Mouse (Mus musculus) forebrain, embryonic 10.5 days (tissue): ENCODE results near the gene Zfp658. TPM values are rescaled to one million over a fixed set of nuclear protein-coding genes. Genes with fewer than 3 reads are reported as not detected.

ENCODE experiments used
- DNase-seq: peaks from one replicate; pipeline ENCODE4 v3.0.0-alpha.2; 2017; ENCODE audit warnings: low spot score; ENCODE audit errors: extremely low spot score
- H3K27ac ChIP-seq: fragments of 300-500 bp; sonication (generic); 2 replicates; pipeline ENCODE4 v1.5.1; 2016; ENCODE audit warnings: mild to moderate bottlenecking
- H3K27me3 ChIP-seq: fragments of 300-500 bp; sonication (generic); 2 replicates; pipeline ENCODE4 v1.6.1; 2016; ENCODE audit warnings: mild to moderate bottlenecking; ENCODE audit not compliant: poor library complexity, severe bottlenecking
- H3K36me3 ChIP-seq: fragments of 300-500 bp; sonication (generic); replicated peaks from 2 replicates; pipeline ENCODE4 v1.6.1; 2016; ENCODE audit warnings: mild to moderate bottlenecking, moderate library complexity
- H3K4me1 ChIP-seq: fragments of 300-500 bp; sonication (generic); 2 replicates; pipeline ENCODE4 v1.6.1; 2016
- H3K4me3 ChIP-seq: fragments of 300-500 bp; sonication (generic); 2 replicates; pipeline ENCODE4 v1.5.1; 2016; ENCODE audit warnings: mild to moderate bottlenecking, moderate library complexity
- H3K9me3 ChIP-seq: fragments of 300-500 bp; sonication (generic); 2 replicates; pipeline ENCODE4 v1.6.1; 2016; ENCODE audit warnings: mild to moderate bottlenecking, moderate library complexity
- WGBS: fragments of 180-500 bp; shearing (Covaris S2); methylation state at CpG from one replicate; pipeline ENCODE4 v1.1.7; 2016; 5-methylcytosine and 5-hydroxymethylcytosine counted together
- polyA plus RNA-seq: library from polyadenylated mRNA; unstranded; fragments of >200 nt; fragmentation: Nextera tagmentation; extraction: Ambion mirVana; gene quantifications from 2 replicates; pipeline ENCODE4 v1.2.1, GENCODE M21; 2016

Zfp658 gene
- polyA plus RNA-seq, result 4.8 and 5.1 TPM in 2 replicates

DNA sequence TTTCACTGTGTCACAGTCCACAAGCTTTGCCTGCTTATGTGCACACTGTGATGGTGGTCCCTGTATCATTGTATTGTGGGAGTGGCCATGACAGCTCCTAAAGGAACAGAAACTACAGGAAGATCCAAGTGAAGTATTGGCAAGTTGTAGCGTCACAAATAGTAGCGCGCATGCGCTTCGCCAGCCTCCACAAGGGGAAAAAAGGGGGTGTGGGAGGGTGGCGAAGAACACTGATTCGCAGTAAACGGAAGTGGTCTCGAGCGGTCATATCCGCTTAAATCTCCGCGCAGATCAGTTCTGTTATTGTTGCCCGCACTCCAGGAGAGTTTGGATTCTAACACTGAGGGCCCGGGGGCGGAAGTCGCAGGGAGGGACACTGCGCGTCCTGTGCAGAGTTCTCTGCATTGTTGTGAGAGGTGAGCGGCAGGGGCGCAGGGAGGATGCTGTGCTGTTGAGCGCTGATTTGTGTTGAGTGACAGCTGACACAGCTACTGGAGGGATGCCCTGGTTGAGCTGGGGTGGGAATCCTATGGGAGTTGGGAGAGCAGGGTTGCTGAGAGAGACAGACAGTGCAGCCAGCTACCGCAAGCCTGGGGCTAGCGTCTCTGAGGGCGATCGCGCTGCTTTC, at the start of gene Zfp658:
Zfp658 (plus strand) TSS at position 251 of the 628 bp plus-strand sequence.
- peak; percentile 85 for DNase-seq
- WGBS, result under 1% methylated on average over 27 of the region's 27 CpGs
- peak within 1 kb of the TSS; percentile 89 for H3K27ac ChIP-seq

DNA sequence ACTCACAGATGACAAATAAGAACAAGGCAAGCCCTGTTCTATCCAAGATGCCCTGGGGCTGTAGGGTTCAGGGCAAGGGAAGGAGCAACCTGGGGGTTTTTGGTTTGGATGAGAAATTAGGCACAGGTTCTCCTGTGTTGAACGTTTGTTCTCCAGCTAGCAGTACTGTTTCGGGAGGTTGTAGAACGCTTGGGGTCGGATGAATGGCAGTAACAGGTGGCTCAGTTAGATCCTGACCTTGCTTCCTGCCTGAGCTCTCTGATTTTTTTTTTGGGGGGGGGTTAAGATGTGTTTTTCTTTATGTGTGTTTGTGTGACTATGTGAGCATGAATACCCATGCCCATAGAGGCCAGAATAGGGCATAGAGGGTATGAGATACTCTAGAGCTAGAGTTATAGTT, 49.5 kb upstream of the Zfp658 start:
- H3K4me1 ChIP-seq, result no peaks in the 10 kb centered on the region
- no peaks in the 10 kb centered on the region for H3K27me3 ChIP-seq
- DNase-seq, result no peak
- no peaks in the 10 kb centered on the region for H3K36me3 ChIP-seq
- WGBS, result 86% methylated on average over 4 of the region's 4 CpGs
- H3K9me3 ChIP-seq, result no peaks in the 10 kb centered on the region
- H3K4me3 ChIP-seq, result no peak overlapping the region
- H3K27ac ChIP-seq, result no peak overlapping the region

More for the DNA sequence above, at the start of gene Zfp658:
- Histone ChIP-seq H3K4me3 (peak within 1 kb of the TSS; percentile 78), H3K4me1 (peaks cover 18% of the 10 kb centered on the region), H3K36me3 (peaks cover 19% of the 10 kb centered on the region), H3K27me3 (no peaks in the 10 kb centered on the region), H3K9me3 (no peaks in the 10 kb centered on the region)

DNA sequence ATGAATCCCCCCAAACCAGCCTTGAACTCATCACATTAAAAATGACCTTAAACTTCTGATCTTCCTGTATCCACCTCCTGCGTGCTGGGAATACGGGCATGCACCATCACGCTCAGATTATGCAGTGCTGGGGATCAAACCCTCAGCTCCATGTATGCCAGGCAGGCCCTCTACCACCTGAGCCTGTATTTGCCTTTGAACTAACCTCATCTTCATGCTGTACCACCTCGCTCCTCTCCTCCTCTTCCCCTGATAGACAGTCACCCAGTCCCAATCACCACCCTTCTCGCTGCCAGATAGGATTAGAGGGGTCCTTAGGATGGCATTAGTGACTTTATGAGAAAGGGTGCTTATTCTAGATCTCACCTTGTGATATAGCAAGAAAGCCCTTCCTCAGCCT, 47.0 kb upstream of the Zfp658 start:
- Histone ChIP-seq H3K27ac (no peak overlapping the region), H3K4me1 (no peaks in the 10 kb centered on the region), H3K36me3 (no peaks in the 10 kb centered on the region), H3K27me3 (no peaks in the 10 kb centered on the region), H3K4me3 (no peak overlapping the region), H3K9me3 (no peaks in the 10 kb centered on the region)
- WGBS, result 86% methylated on average over 5 of the region's 5 CpGs
- no peak for DNase-seq

DNA sequence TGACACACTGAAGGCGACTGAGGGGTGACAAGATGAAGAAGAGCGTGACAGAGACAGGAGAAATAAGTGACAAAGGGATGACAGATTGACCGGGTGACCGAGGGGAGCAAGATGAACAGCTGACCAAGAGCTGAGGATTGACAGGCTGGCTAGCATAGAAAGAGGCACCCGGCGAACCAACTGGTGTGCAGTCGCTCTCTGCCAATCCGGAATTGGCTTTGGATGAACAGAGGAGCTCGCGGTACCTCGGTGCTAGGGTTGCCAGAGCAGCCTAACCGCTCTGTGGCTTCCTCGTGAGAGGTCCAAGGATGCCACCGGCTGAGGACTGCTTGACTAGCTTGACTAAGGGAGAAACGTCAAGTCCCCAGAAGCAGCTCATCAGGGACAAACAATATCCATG, 43.7 kb upstream of the Zfp658 start:
- 89% methylated on average over 15 of the region's 15 CpGs for WGBS
- no peaks in the 10 kb centered on the region for H3K4me1 ChIP-seq

DNA sequence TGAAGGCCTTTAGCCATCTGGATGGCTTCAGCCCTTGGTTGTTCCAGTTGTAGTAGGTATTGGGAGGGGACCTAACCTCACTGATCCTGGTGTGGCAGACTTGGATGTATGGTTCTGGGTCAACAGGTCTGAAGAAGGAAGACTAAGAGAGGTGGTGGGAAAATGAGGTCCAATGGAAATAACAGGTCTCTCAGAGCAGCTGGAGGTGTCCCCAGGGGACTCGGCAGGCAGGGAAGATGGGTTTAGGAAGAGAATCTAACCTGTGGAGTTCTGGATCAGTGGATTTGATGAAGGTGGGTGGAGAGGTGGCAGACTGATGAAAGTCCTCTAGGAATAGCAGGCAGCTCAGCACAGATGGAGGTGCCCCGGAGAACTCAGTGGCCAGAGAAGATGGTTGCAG, 39.3 kb upstream of the Zfp658 start:
- H3K27me3 ChIP-seq, result no peaks in the 10 kb centered on the region
- no peak for DNase-seq
- H3K27ac ChIP-seq, result no peak overlapping the region
- no peaks in the 10 kb centered on the region for H3K9me3 ChIP-seq
- no peaks in the 10 kb centered on the region for H3K4me1 ChIP-seq
- 91% methylated on average over 2 of the region's 2 CpGs for WGBS
- H3K36me3 ChIP-seq, result no peaks in the 10 kb centered on the region
- H3K4me3 ChIP-seq, result no peak overlapping the region

More for the DNA sequence above, 43.7 kb upstream of the Zfp658 start:
- H3K27ac ChIP-seq, result no peak overlapping the region
- no peaks in the 10 kb centered on the region for H3K36me3 ChIP-seq
- no peaks in the 10 kb centered on the region for H3K27me3 ChIP-seq
- H3K9me3 ChIP-seq, result no peaks in the 10 kb centered on the region
- no peak overlapping the region for H3K4me3 ChIP-seq
- no peak for DNase-seq

DNA sequence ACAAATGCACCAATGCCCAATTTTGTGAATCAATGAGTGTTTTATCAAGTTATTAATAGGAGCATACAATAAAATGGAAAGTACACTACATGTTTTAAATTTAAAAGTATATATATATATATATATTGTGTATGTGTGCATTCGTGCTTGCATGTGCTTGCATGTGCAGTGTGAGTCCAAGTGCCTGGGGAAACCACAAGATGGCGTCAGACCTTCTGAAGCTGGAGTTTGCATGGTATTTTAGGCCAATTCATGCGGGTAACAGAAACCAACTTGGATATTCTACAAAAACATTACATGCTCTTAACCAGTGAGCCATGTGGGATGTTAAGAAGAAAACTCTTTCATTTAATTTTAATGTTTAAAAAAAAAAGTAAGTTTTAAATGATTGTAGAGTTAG, 36.7 kb upstream of the Zfp658 start:
- no peaks in the 10 kb centered on the region for H3K9me3 ChIP-seq
- WGBS, result 52% methylated on average over 3 of the region's 3 CpGs
- no peak for DNase-seq
- no peak overlapping the region for H3K27ac ChIP-seq
- H3K4me3 ChIP-seq, result no peak overlapping the region
- no peaks in the 10 kb centered on the region for H3K36me3 ChIP-seq
- no peaks in the 10 kb centered on the region for H3K27me3 ChIP-seq
- H3K4me1 ChIP-seq, result no peaks in the 10 kb centered on the region

DNA sequence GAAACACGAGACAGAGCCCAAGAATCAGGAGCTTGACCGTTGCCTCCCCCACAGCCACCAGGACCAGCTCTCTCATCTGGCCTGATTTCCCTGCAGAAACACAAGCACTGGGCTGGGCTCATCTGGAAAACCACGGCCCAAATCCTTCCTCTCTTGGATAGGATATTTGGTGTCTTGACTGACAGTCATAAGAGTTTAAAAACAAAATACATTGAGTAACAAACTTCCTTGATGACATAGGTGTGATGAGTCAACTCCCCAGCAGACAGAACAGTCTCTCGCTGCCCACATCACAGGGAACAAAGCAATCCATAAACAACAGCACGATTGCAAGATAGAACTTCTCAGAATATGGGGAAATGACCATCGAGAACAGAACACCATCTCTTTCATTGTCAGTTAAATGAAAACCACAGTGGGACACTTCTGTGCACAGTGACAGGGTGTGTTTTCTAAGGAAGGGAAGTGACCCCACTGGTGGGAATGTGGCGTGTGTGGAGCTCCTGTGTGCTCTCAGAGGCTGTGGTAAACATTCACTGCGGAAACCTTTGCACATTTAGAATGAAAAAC, 31.8 kb upstream of the Zfp658 start:
- H3K9me3 ChIP-seq, result no peaks in the 10 kb centered on the region; the same call in 1 of the 2 replicates
- no peaks in the 10 kb centered on the region for H3K27me3 ChIP-seq
- H3K27ac ChIP-seq, result no peak overlapping the region
- H3K36me3 ChIP-seq, result no peaks in the 10 kb centered on the region
- 85% methylated on average over 8 of the region's 8 CpGs for WGBS
- no peaks in the 10 kb centered on the region for H3K4me1 ChIP-seq
- no peak for DNase-seq
- no peak overlapping the region for H3K4me3 ChIP-seq

DNA sequence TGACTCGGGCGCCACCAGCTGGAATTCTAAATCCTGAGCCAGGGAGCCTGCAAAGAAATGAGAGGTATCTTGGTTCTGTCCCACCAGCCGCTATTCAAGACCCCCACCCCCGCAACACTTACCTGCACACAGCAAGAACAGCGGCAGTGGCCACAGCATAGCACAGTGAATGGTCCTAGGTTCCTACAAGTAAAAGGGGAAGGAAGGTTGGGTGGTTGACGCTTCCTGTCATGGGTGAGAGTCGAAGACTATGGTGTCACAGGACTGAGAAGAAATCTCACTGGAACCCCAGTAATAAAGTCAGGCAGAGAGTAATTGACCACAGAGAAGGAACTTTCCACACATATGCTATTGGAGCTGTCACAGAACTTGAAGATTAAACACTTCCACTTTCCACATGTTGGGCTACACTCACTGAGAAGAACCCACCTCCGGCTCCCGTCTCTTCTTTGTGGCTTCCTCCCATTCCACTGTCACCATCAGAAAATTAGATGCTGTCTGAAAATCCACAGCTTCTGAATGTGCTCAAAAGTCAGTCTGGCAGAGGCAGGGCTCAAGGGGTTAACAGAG, 29.0 kb upstream of the Zfp658 start:
- Histone ChIP-seq H3K36me3 (no peaks in the 10 kb centered on the region), H3K4me3 (no peak overlapping the region), H3K4me1 (no peaks in the 10 kb centered on the region), H3K27ac (no peak overlapping the region), H3K9me3 (no peaks in the 10 kb centered on the region; the same call in 1 of the 2 replicates), H3K27me3 (no peaks in the 10 kb centered on the region)
- no peak for DNase-seq
- WGBS, result 91% methylated on average over 9 of the region's 9 CpGs

DNA sequence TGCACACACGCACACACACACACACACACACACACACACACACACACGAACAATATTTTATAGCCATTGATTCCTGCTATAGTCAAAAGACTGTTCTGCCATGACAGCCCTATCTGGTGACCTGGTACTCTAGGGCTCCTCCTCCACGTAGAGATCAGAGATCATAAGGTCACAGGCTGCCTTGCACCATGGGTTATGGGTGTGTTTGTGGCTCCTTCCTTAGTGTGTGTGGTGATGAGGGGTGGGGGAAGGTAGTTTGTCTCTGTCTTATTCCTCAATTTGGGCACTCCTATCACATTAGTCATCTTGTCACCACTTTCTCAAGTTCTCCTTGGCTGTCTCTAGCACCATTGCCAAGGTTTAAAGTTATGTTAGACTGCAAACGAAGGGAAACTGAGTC, 23.5 kb upstream of the Zfp658 start:
- H3K9me3 ChIP-seq, result no peaks in the 10 kb centered on the region; the same call in 1 of the 2 replicates
- 77% methylated on average over 4 of the region's 4 CpGs for WGBS
- no peak overlapping the region for H3K4me3 ChIP-seq
- H3K36me3 ChIP-seq, result no peaks in the 10 kb centered on the region
- DNase-seq, result no peak
- H3K4me1 ChIP-seq, result no peaks in the 10 kb centered on the region
- no peaks in the 10 kb centered on the region for H3K27me3 ChIP-seq
- H3K27ac ChIP-seq, result no peak overlapping the region

DNA sequence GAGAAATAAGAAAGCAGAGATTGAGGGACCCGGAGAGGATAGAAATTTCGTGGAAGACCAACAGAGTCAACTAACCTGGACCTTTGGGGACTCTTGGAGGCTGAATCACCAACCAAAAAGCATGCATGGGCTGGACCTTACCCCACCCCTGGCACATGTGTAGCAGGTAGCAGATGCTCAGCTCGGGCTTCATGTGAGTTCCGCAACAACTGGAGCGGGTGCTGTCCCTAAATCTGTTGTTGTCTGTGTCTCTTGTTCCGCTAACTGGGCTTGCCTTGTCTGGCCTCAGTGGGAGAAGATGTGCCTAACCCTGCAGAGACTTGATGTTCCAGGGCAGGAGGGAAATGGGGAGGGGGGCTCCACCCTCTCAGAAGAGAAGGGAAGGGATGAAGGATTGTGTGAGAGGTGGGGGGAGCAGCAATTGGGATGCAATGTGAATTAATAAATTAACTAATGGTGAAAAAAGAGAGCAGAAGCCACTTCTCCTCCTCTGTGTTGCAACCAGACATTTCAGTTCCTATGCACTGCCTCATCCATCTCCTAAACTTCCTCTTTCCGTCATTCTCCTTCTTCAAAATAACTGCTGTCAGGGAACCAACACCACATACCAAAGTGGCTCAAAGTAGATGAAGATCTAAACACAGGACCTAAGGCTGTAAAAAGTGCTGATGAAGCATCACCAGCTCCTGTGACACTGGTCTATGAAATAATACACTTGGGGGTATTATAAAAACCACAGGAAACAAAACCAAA, 17.7 kb upstream of the Zfp658 start, which contains the start of gene Cd33:
Cd33 (minus strand) TSS at position 204 of the 753 bp plus-strand sequence.
- Histone ChIP-seq H3K36me3 (no peaks in the 10 kb centered on the region), H3K27me3 (no peaks in the 10 kb centered on the region), H3K4me1 (no peaks in the 10 kb centered on the region), H3K9me3 (no peaks in the 10 kb centered on the region), H3K27ac (no peak within 1 kb of the TSS), H3K4me3 (no peak within 1 kb of the TSS)
- 86% methylated on average over 7 of the region's 7 CpGs for WGBS
- no peak for DNase-seq

DNA sequence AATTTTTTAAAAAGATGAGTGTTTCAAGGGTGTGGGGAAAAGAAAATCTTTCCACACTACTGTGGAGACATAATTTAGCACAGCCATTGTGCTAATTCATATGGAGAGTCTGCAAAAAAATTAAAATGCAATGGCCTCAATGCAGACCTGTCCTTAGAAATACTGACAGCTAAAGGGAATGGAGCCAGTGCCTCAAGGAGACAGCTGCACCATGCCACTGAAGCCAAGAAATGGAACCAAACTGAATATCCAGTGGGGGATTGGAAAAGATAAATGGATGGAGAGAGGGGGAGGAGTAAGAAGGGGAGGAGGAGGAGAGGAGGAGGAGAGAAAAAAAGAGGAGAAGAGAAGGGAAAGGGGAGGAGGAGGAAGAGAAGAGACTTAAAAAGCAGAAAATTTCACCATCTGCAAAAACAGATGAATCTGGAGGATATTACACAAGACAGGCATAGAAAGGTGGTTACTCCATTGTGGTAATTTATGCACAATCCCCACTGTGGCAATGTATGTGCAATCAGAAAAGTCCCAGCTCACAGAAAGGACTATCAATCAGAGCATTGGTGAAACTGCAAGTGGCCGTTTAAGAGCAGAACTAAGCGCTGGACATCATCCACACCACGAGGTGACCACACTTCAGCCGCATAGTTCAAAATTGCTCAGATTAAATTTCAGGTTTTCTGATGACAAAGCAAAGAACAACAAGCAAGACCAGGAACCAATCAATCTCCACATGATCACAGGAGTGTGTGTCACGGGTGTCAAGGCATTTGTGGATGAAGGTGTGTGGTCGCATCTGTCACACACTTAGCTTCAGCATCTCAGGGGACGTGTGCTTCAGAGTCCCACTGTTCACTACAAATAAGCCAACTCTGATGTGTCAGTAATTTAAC, 16.2 kb upstream of the Zfp658 start:
- H3K4me1 ChIP-seq, result no peaks in the 10 kb centered on the region
- no peaks in the 10 kb centered on the region for H3K27me3 ChIP-seq
- DNase-seq, result no peak
- 82% methylated on average over 7 of the region's 7 CpGs for WGBS
- H3K36me3 ChIP-seq, result no peaks in the 10 kb centered on the region
- no peak overlapping the region for H3K4me3 ChIP-seq
- H3K27ac ChIP-seq, result no peak overlapping the region
- no peaks in the 10 kb centered on the region for H3K9me3 ChIP-seq

DNA sequence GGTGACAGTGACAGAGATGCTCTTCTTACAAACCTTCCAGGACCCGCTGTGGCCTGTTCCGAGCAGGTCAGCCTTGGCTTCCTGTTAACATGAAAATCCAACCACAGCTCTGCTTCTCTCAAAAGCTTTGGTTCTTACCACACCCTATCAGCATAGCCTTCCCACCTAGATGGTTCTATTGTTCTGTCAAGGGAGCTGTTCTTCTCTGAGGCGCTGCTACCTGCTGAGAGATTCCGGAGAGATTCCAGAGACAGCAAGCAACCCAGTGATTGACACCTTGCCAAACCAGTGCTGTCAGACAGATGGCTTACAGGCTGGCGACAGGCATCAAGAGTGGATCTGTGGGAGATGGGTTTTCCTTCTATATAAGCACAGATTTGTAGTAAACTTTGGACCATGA, 14.4 kb upstream of the Zfp658 start:
- 43% methylated on average over 5 of the region's 5 CpGs for WGBS
- no peaks in the 10 kb centered on the region for H3K27me3 ChIP-seq
- H3K36me3 ChIP-seq, result no peaks in the 10 kb centered on the region
- H3K4me3 ChIP-seq, result no peak overlapping the region
- no peak for DNase-seq
- no peaks in the 10 kb centered on the region for H3K9me3 ChIP-seq
- no peaks in the 10 kb centered on the region for H3K4me1 ChIP-seq
- no peak overlapping the region for H3K27ac ChIP-seq
